Mouse (Mus musculus): Measurements from ENCODE around the gene Zfp61. TPM values are rescaled to one million over a fixed set of nuclear protein-coding genes. Genes with fewer than 3 reads are reported as not detected.

Zfp61 gene
- total RNA-seq (2015; ENCODE audit: low replicate concordance) (1.1 and 2.5 TPM in 2 replicates), total RNA-seq (2017; ENCODE audit: low replicate concordance) (1.8 TPM in 1 of 2 replicates, not detected in the other)

- peak; percentile 86 for ATAC-seq (replicated peaks; ENCODE audit: low FRiP score, poor library complexity, severe bottlenecking)
These were observed at the start of gene Zfp61 for GRCm38 (mm10) chr7:24300771-24301282. Gene Zfp61, minus strand, starts transcription at chr7:24301232.

DNA sequence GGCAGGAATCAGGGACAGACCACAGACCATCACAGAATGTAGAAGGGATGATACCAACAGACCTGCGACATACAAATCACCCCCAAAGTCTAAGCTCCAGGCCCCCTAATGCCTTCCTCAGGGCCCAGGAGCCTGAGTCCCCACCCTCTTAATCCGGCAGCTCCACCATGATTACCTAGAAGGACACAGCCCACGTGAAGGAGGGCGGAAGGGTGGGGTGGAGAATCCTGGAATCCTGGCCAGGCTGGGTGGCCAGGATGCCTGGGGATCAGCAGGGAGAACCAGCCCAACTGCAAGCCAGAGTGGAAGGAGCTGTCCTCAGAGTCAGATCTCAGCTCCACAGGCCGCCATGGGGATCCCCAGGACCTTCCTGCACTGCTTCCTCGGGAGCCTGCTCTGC lies 47.9 kb upstream of the Zfp61 start, which contains the start of gene Lypd5:
Gene Lypd5 (plus strand): TSS at position 301 of the 400 bp plus-strand sequence.
- 0 out of 2 replicates have a peak, but pooled peaks have one; percentile 15 for ATAC-seq (replicated peaks; ENCODE audit: low FRiP score, poor library complexity, severe bottlenecking)

- ATAC-seq (replicated peaks; ENCODE audit: low FRiP score, poor library complexity, severe bottlenecking) = no peak
These were observed 45.4 kb upstream of the Zfp61 start for GRCm38 (mm10) chr7:24346444-24346843.

DNA sequence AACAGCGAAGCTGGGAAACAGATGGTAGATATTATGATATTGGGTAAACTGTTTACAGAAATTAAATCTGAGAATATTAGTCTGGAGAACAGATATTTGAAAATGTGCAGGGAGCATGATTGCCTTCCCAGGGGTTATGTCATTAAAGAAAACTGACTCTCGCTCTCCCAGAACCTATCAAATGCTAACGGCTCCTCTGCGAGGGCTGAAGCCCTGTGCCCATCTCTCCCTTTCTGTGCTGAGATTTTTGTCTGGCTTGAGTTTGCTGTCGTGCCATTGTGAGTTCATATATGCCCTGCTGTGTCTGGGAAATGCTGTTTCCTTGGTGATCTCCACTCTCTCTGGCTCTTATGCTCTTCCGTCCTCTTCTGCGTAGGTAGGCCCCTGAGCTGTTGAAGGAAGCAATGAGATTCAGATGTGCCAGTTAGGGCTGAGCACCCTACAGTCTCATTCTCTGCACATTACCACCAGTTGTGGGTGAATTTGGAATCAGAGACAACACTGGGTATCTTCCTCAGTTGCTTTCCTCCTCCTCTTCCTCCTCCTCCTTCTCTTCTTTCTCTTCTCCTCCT lies 42.8 kb upstream of the Zfp61 start:
- ATAC-seq (replicated peaks; ENCODE audit: low FRiP score, poor library complexity, severe bottlenecking) = no peak

GRCm38 (mm10) chr7:24338241-24338640 lies 37.2 kb upstream of the Zfp61 start:
- ATAC-seq (replicated peaks; ENCODE audit: low FRiP score, poor library complexity, severe bottlenecking) = no peak

DNA sequence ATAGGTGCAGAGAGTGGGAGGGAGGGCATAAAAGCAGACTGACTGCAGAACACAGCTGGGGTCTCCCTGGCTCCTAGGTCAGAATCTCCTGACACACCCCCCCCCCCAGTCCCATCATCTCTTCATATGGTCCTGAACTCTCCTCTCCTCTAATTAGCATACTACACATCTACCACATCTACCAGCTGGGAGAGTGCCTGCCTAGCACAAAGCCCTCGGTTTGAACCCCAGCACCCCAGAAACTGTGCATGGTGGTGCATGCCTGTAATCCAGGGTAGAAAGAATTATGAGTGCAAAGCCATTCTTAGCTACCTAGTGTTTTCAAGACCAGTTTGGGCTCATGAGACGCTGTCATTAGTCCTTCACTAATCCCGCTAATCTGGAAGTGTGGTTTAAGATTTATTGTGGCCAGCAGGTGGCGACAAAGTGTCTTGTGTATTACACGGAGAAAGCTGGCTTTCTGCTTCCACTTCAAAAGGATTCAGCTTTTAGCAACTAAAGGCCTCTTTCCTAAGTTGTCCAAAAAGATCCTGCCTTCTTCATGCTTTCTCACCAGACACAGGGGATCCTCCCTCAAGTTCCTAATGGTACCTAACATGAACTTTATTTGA lies 34.8 kb upstream of the Zfp61 start:
- 0 out of 2 replicates have a peak, but pooled peaks have one; percentile 59 for ATAC-seq (replicated peaks; ENCODE audit: low FRiP score, poor library complexity, severe bottlenecking)

DNA sequence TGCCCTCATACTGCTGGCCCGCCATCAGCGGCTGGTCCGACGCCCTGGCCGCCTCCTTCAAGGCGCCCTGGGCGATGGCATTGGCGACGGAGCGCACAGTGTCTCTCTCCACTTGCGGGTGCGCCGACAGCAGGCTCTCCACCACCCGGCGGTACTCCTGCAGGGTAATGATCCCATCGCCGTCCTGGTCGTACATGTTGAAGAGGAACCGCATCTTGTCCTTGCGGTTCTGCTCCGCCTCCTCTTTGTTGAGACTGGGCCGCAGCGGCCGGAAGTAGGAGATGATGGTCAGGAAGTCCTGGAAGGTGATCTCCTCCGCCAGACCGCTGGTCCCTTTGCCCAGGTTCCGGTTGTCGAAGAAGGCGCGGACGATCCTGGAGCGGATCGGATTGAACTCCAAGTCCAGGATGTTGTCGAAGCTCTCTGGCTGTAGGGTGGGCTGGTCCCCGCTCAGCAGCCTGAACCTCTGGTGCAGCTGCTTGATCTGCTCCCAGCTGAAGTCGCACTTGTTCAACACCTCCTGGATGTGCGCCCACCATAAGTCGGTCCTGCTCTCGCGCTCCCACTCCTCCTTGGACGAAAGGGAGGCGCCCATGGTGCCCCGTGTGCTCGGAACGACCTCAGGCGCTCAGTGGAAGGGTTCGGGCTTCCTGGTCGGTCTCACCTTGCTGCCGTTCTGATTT lies 32.4 kb upstream of the Zfp61 start, which contains the start of gene Tescl:
Gene Tescl (minus strand): TSS at position 633 of the 683 bp plus-strand sequence.
- no peak for ATAC-seq (replicated peaks; ENCODE audit: low FRiP score, poor library complexity, severe bottlenecking)

GRCm38 (mm10) chr7:24327281-24327975 lies 26.4 kb upstream of the Zfp61 start:
- ATAC-seq (replicated peaks; ENCODE audit: low FRiP score, poor library complexity, severe bottlenecking) = no peak

- ATAC-seq (replicated peaks; ENCODE audit: low FRiP score, poor library complexity, severe bottlenecking) = no peak
These were observed 25.5 kb upstream of the Zfp61 start for GRCm38 (mm10) chr7:24326273-24327135.

GRCm38 (mm10) chr7:24325675-24326128 lies 24.7 kb upstream of the Zfp61 start:
- ATAC-seq (replicated peaks; ENCODE audit: low FRiP score, poor library complexity, severe bottlenecking) = no peak

DNA sequence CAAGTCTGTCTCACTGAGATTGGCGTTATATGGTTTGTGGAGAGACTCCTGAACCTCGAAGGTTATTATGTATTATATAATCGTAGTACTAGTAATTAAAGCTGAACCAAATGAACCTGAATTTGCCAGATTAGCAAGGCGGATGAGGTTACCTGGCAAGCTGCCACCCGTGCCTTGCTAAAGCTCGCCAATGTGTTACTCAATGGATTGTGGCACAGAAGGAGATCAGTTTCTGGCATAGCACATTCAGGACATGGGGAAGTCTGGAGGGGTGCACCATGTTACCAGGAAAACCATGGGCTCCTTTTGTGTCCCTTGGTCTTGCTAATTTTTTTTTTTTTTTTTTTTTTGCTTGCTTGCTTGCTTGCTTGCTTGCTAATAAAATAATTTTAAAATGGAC lies 24.2 kb upstream of the Zfp61 start:
- no peak for ATAC-seq (replicated peaks; ENCODE audit: low FRiP score, poor library complexity, severe bottlenecking)

DNA sequence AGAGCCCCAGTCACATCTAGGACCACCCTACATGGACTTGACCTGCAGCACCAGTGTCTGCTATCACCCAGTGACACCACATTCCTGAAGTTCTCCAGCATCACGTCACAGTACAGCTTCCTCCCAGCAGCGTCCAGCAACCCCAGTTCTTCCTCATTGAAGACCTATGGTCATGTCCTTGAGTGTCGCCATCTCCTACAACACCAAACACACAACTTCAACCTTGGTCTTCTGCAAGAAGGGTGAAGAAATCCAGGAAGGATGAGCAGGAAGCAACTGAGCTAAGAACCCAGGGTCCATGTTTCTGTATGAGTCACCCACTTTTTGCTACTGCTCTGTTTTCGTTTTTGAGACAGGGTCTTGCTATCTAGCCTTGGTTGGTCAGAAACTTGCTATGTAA lies 21.6 kb upstream of the Zfp61 start:
- ATAC-seq (replicated peaks; ENCODE audit: low FRiP score, poor library complexity, severe bottlenecking) = no peak

DNA sequence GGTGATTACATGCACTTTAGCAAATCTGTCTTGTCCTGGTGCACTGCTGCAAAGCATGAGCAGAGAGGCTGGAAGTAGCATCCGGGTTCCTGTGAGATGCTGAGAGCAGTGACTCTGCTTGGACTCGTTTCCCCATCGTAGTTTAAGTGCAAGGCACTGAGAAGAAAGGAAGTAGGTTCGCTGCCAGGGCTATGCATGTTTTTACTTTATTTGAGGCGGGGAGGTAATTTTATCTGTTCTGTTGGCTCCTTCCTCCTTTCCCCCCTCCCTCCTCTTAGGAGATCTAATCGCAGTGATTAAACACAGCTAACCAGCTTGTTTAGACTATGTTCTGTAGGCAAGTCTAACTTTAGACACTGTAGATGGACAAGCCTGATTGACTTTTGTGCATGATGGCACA lies 17.9 kb upstream of the Zfp61 start:
- no peak for ATAC-seq (replicated peaks; ENCODE audit: low FRiP score, poor library complexity, severe bottlenecking)

GRCm38 (mm10) chr7:24316567-24317092 lies 15.6 kb upstream of the Zfp61 start, which contains the start of gene Zfp94:
Gene Zfp94, minus strand, starts transcription at chr7:24316666.
- peak; percentile 98 for ATAC-seq (replicated peaks; ENCODE audit: low FRiP score, poor library complexity, severe bottlenecking)

- peak; percentile 52; the same call in 1 of the 2 replicates for ATAC-seq (replicated peaks; ENCODE audit: low FRiP score, poor library complexity, severe bottlenecking)
These were observed 14.9 kb upstream of the Zfp61 start for GRCm38 (mm10) chr7:24315726-24316566.

- ATAC-seq (replicated peaks; ENCODE audit: low FRiP score, poor library complexity, severe bottlenecking) = no peak
These were observed 1.1 kb downstream of the Zfp61 start for GRCm38 (mm10) chr7:24299823-24300481.

GRCm38 (mm10) chr7:24298973-24299708 lies 1.9 kb downstream of the Zfp61 start:
- ATAC-seq (replicated peaks; ENCODE audit: low FRiP score, poor library complexity, severe bottlenecking) = peak; percentile 85
